In the genomic region with DNA sequence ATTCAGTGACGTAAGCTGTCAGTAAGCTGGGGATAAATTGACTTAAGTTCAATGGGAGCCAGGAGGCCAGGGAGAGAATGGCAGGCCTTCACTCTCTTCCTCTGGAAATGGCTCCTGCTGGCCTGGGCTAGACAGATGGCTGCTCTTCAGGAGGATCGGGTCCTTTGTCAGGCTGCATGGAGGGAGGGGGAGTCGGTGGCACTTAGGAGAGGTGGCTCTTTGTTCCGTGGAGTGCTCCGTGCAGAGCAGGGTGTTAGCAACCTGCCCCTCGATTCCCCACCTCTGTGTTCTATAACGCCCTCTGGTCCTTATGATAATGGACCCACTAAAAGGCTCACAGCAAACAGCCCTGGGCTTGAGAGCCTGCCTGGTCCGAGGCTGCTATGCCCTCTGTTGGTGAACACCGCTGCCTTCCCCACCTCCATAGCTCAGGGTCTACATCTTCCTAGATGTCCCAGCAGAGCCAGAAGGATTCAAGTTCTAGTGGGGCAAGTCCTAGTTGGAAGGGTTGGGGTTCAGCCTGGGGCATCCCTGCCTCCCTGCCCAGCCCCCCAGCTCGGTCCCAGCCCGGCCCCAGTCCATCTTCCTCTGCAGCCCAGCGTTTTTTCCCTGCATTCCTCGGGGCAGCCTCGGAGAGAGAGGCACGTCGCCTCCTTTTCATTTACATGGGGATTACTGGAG, we compare ENCODE assay signal across 9 mouse cellular contexts.
DNase-seq lines count a peak whose midpoint lies in the region; ATAC-seq lines count a peak whose summit lies in the region.
"Had no signal": no experiment of that assay in that cellular context is flagged by ENCODE, and none has a peak within 500 bp of the region (broad histone marks: within the 10 kb centered on the region; RNA-seq: fewer than 3 reads in every experiment).

No protein-coding gene starts in this region.

- 9% methylated on average over 16 of the region's 16 CpGs for WGBS in heart, embryonic 14.5 days
- WGBS in hindbrain, embryonic 10.5 days, result 6% methylated on average over 16 of the region's 16 CpGs
- 5% methylated on average over 16 of the region's 16 CpGs for WGBS in midbrain, embryonic 13.5 days

- ATAC-seq in heart, embryonic 14.5 days (ENCODE audit: insufficient number of reproducible peaks, insufficient read depth, low FRiP score, low read depth), result no peak
- peak; percentile 85 for ATAC-seq in midbrain, embryonic 13.5 days
- no peak for ATAC-seq in erythroblast, adult 5-6 weeks (replicated peaks; ENCODE audit: low FRiP score, poor library complexity, severe bottlenecking)
- no peak for ATAC-seq in activated CD4-positive, CD25-positive, alpha-beta regulatory T cell, adult 4 months

- H3K36me3 ChIP-seq in heart, embryonic 14.5 days (ENCODE audit: control insufficient read depth, insufficient read depth, low read length), result no peaks in the 10 kb centered on the region
- no peaks in the 10 kb centered on the region for H3K36me3 ChIP-seq in hindbrain, embryonic 10.5 days
- no peaks in the 10 kb centered on the region for H3K36me3 ChIP-seq in midbrain, embryonic 13.5 days
- H3K36me3 ChIP-seq: liver, embryonic 15.5 days had no signal

- peak overlapping the region; percentile 57 for H3K4me2 ChIP-seq in heart, embryonic 14.5 days (ENCODE audit: low read length)
- H3K4me2 ChIP-seq in midbrain, embryonic 13.5 days (replicated peaks), result peak overlapping the region; percentile 37
- H3K4me2 ChIP-seq: liver, embryonic 15.5 days had no signal

- H3K27me3 ChIP-seq in heart, embryonic 14.5 days (ENCODE audit: control insufficient read depth, insufficient read depth, low read length), result peaks cover 18% of the 10 kb centered on the region
- peaks cover 48% of the 10 kb centered on the region for H3K27me3 ChIP-seq in hindbrain, embryonic 10.5 days (ENCODE audit: insufficient read depth, poor library complexity, severe bottlenecking)
- peaks cover 7% of the 10 kb centered on the region; the same call in 1 of the 2 replicates for H3K27me3 ChIP-seq in midbrain, embryonic 13.5 days
- H3K27me3 ChIP-seq: liver, embryonic 15.5 days had no signal

- no peak overlapping the region for H3K9ac ChIP-seq in heart, embryonic 14.5 days (ENCODE audit: low read length)
- H3K9ac ChIP-seq in midbrain, embryonic 13.5 days (replicated peaks), result 0 out of 2 replicates have a peak overlapping the region, but pooled peaks have one; percentile 8
- H3K9ac ChIP-seq: liver, embryonic 15.5 days had no signal

- H3K4me1 ChIP-seq in heart, embryonic 14.5 days (ENCODE audit: control insufficient read depth in 2 of 2, insufficient read depth in 2 of 2, low read length in 2 of 2), result peaks cover 5 to 6% of the 10 kb centered on the region in 2 experiments; a peak in 1 of 4 replicates
- peaks cover 30% of the 10 kb centered on the region for H3K4me1 ChIP-seq in hindbrain, embryonic 10.5 days (replicated peaks)
- H3K4me1 ChIP-seq in midbrain, embryonic 13.5 days (replicated peaks), result peaks cover 24% of the 10 kb centered on the region
- H3K4me1 ChIP-seq: liver, embryonic 15.5 days had no signal

- peak overlapping the region in 1 of 2 experiments; percentile 8; a peak in 1 of 4 replicates for H3K4me3 ChIP-seq in heart, embryonic 14.5 days (ENCODE audit: control insufficient read depth in 1 of 2, insufficient read depth in 1 of 2, low read depth in 1 of 2, low read length in 2 of 2)
- peak overlapping the region; percentile 42 for H3K4me3 ChIP-seq in hindbrain, embryonic 10.5 days
- H3K4me3 ChIP-seq in midbrain, embryonic 13.5 days (replicated peaks), result 0 out of 2 replicates have a peak overlapping the region, but pooled peaks have one; percentile 7
- H3K4me3 ChIP-seq: liver, embryonic 15.5 days had no signal

- no peak overlapping the region for H3K27ac ChIP-seq in heart, embryonic 14.5 days (replicated peaks in 1 of 2; ENCODE audit: control insufficient read depth in 1 of 2, insufficient read depth in 1 of 2, low read depth in 2 of 2, low read length in 2 of 2)
- H3K27ac ChIP-seq in hindbrain, embryonic 10.5 days, result peak overlapping the region; percentile 89
- peak overlapping the region; percentile 61; the same call in 1 of the 2 replicates for H3K27ac ChIP-seq in midbrain, embryonic 13.5 days
- H3K27ac ChIP-seq: liver, embryonic 15.5 days had no signal

- H3K9me3 ChIP-seq in heart, embryonic 14.5 days (ENCODE audit: control insufficient read depth, low read length), result no peaks in the 10 kb centered on the region
- H3K9me3 ChIP-seq in hindbrain, embryonic 10.5 days, result no peaks in the 10 kb centered on the region
- H3K9me3 ChIP-seq in midbrain, embryonic 13.5 days, result no peaks in the 10 kb centered on the region

- no peak for DNase-seq in heart, postnatal 4 days
- peak; percentile 60 for DNase-seq in embryo, embryonic 10 days (ENCODE audit: low spot score)
- peak; percentile 65 for DNase-seq in hindbrain, embryonic 10.5 days (ENCODE audit: low spot score)
- no peak for DNase-seq in spleen, adult 12 weeks (ENCODE audit: low spot score)

Comparison
In these comparisons a context has a peak if more than half of its experiments do, and no peak if none do; other contexts are left out.
1. H3K27ac ChIP-seq: peak in hindbrain, embryonic 10.5 days (single experiment) and midbrain, embryonic 13.5 days (single experiment); none in heart, embryonic 14.5 days (0 of 2).
2. DNase-seq: peak in embryo, embryonic 10 days (single experiment) and hindbrain, embryonic 10.5 days (single experiment); none in heart, postnatal 4 days (single experiment) and spleen, adult 12 weeks (single experiment).